Mouse (Mus musculus) MEL (cell line): ENCODE results near the gene Gsx2.

ENCODE experiments used
- CTCF ChIP-seq, 3 experiments: IDR thresholded peaks in 2 of 3; conservative IDR thresholded peaks in 1 of 3; 2 replicates each; pipeline ENCODE4 v1.5.1; 2011 to 2012; ENCODE audit warnings: low read length in 3 of 3, low read depth in 2 of 3, mild to moderate bottlenecking in 2 of 3, improper control_type of control experiment in 1 of 3, inconsistent platforms in 1 of 3, mixed read lengths in 1 of 3, moderate library complexity in 1 of 3; ENCODE audit not compliant: control insufficient read depth in 1 of 3, insufficient read depth in 1 of 3, poor library complexity in 1 of 3, severe bottlenecking in 1 of 3
- ELF1 ChIP-seq: IDR thresholded peaks from 2 replicates; pipeline ENCODE4 v1.6.1; 2014; ENCODE audit warnings: low read depth, mild to moderate bottlenecking, inconsistent platforms, low read length, improper control_type of control experiment, moderate library complexity
- EP300 ChIP-seq, 2 experiments: IDR thresholded peaks; 2 replicates each; pipeline ENCODE4 v1.6.1; 2011; ENCODE audit warnings: improper control_type of control experiment in 2 of 2, low read length in 2 of 2, low read depth in 1 of 2, mild to moderate bottlenecking in 1 of 2
- MXI1 ChIP-seq: IDR thresholded peaks from 2 replicates; pipeline ENCODE4 v1.6.1; 2011; ENCODE audit warnings: mild to moderate bottlenecking, low read depth, low read length, improper control_type of control experiment
- MYC ChIP-seq: IDR thresholded peaks from 2 replicates; pipeline ENCODE4 v1.6.1; 2011; ENCODE audit warnings: low read depth, mild to moderate bottlenecking, low read length, improper control_type of control experiment, moderate library complexity
- POLR2A ChIP-seq, 2 experiments: IDR thresholded peaks; 2 replicates each; pipeline ENCODE4 v1.6.1; 2011 to 2012; ENCODE audit warnings: low read length in 2 of 2, mild to moderate bottlenecking in 2 of 2, control low read depth in 1 of 2, improper control_type of control experiment in 1 of 2, low read depth in 1 of 2, moderate library complexity in 1 of 2; ENCODE audit not compliant: control insufficient read depth in 1 of 2, insufficient read depth in 1 of 2, poor library complexity in 1 of 2
- TCF12 ChIP-seq: IDR thresholded peaks from 2 replicates; pipeline ENCODE4 v1.6.1; 2014; ENCODE audit warnings: low read depth, mild to moderate bottlenecking, inconsistent platforms, low read length, improper control_type of control experiment, moderate library complexity
- UBTF ChIP-seq: IDR thresholded peaks from 2 replicates; pipeline ENCODE4 v1.6.1; 2012; ENCODE audit warnings: low read depth, mild to moderate bottlenecking, inconsistent platforms, low read length, improper control_type of control experiment, moderate library complexity, borderline replicate concordance; ENCODE audit not compliant: insufficient read depth

GRCm38 (mm10) chr5:75106511-75106910 lies 31.1 kb downstream of the Gsx2 start:
- no peak for TF ChIP-seq MYC
- TF ChIP-seq CTCF (IDR thresholded peaks at IDR 0.05 in 2 of 3, conservative IDR thresholded peaks at IDR 0.05 in 1 of 3; ENCODE audit: control insufficient read depth in 1 of 3, insufficient read depth in 1 of 3, low read depth in 2 of 3, low read length in 3 of 3, poor library complexity in 1 of 3, severe bottlenecking in 1 of 3) = no peak
- no peak for TF ChIP-seq MXI1
- TF ChIP-seq POLR2A (IDR thresholded peaks at IDR 0.05; ENCODE audit: control insufficient read depth in 1 of 2, insufficient read depth in 1 of 2, low read depth in 1 of 2, low read length in 2 of 2, poor library complexity in 1 of 2) = no peak
- no peak for TF ChIP-seq ELF1
- no peak for TF ChIP-seq UBTF
- TF ChIP-seq TCF12 = no peak
- TF ChIP-seq EP300 (IDR thresholded peaks at IDR 0.05; ENCODE audit: low read depth in 1 of 2, low read length in 2 of 2) = no peak
